Mouse (Mus musculus) limb, embryonic 14.5 days (tissue): ENCODE data around the gene Abcc9. TPM values are rescaled to one million over a fixed set of nuclear protein-coding genes. Genes with fewer than 3 reads are reported as not detected.
A peak's percentile ranks its signal among the peaks of the same experiment; 100 is the strongest.

Source experiments
- ATAC-seq: fragments of 200-750 bp; cut with Nextera tagmentation; 2 replicates; pipeline ENCODE4 v1.8.0; 2017; ENCODE audit warnings: low read depth, moderate number of reproducible peaks, moderate TSS enrichment; ENCODE audit not compliant: low FRiP score
- DNase-seq: peaks from one replicate; pipeline ENCODE4 v3.0.0-alpha.2; 2015; ENCODE audit warnings: low spot score
- H3K27ac ChIP-seq: fragments of 300-500 bp; sonication (generic); replicated peaks from 2 replicates; pipeline ENCODE4 v1.5.1; 2014; ENCODE audit warnings: low read depth, mild to moderate bottlenecking, low read length, moderate library complexity, mixed read lengths
- H3K27me3 ChIP-seq: fragments of 300-500 bp; sonication (generic); 2 replicates; pipeline ENCODE4 v1.6.1; 2014; ENCODE audit warnings: low read length, mixed read lengths; ENCODE audit not compliant: control insufficient read depth, insufficient read depth
- H3K36me3 ChIP-seq: fragments of 300-500 bp; sonication (generic); 2 replicates; pipeline ENCODE4 v1.6.1; 2014; ENCODE audit warnings: mild to moderate bottlenecking, low read length, moderate library complexity, mixed read lengths; ENCODE audit not compliant: control insufficient read depth, insufficient read depth
- H3K4me1 ChIP-seq: fragments of 300-500 bp; sonication (generic); 2 replicates; pipeline ENCODE4 v1.6.1; 2014; ENCODE audit warnings: antibody characterized with exemption, low read length, mixed read lengths; ENCODE audit not compliant: control insufficient read depth, insufficient read depth
- H3K4me2 ChIP-seq: fragments of 300-500 bp; sonication (generic); replicated peaks from 2 replicates; pipeline ENCODE4 v1.6.1; 2014; ENCODE audit warnings: low read depth, mild to moderate bottlenecking, low read length, moderate library complexity; ENCODE audit not compliant: severe bottlenecking
- H3K4me3 ChIP-seq: fragments of 300-500 bp; sonication (generic); replicated peaks from 2 replicates; pipeline ENCODE4 v1.5.1; 2014; ENCODE audit warnings: low read length
- H3K9ac ChIP-seq: fragments of 300-500 bp; sonication (generic); 2 replicates; pipeline ENCODE4 v1.6.1; 2014; ENCODE audit warnings: mild to moderate bottlenecking, low read depth, low read length, moderate library complexity; ENCODE audit not compliant: severe bottlenecking
- H3K9me3 ChIP-seq: fragments of 300-500 bp; sonication (generic); 2 replicates; pipeline ENCODE4 v1.6.1; 2016; ENCODE audit warnings: low read length; ENCODE audit not compliant: control insufficient read depth
- POLR2A ChIP-seq: fragments of 200-500 bp; IDR thresholded peaks from 2 replicates; pipeline ENCODE4 v1.8.0; 2012; ENCODE audit warnings: inconsistent platforms, mild to moderate bottlenecking, moderate library complexity, borderline replicate concordance; ENCODE audit not compliant: insufficient read depth, insufficient read length; ENCODE audit errors: extremely low read depth
- WGBS: fragments of 180-500 bp; shearing (Covaris S2); extraction: QIAGEN DNeasy Blood & Tissue Kit; methylation state at CpG from one replicate; pipeline ENCODE4 v1.1.7; 2014; 5-methylcytosine and 5-hydroxymethylcytosine counted together
- polyA plus RNA-seq, 2 experiments: library from polyadenylated mRNA; depleted of rRNA in 1 of 2; stranded (reverse) in 1 of 2; unstranded in 1 of 2; fragments of >200 nt; fragmentation: Nextera tagmentation in 1 of 2; extraction: Ambion mirVana in 1 of 2; gene quantifications; 2 replicates each; pipeline versions ENCODE4 v1.2.1 to v1.2.3; 2012 to 2014

The Abcc9 gene
- polyA plus RNA-seq (2012; rRNA removed) = 7.1 and 7.3 TPM in 2 replicates
- 2.8 and 4.0 TPM in 2 replicates for polyA plus RNA-seq (2014; fragmentation: Nextera tagmentation; extraction: Ambion mirVana)

GRCm38 (mm10) chr6:142701652-142702637 lies at the start of gene Abcc9:
Gene Abcc9 (minus strand): TSS chr6:142702315.
- peak; percentile 83 for ATAC-seq
- H3K27me3 ChIP-seq = no peaks in the 10 kb centered on the region
- H3K36me3 ChIP-seq = no peaks in the 10 kb centered on the region
- H3K4me3 ChIP-seq = peak within 1 kb of the TSS; percentile 36
- no peaks in the 10 kb centered on the region; the same call in 1 of the 2 replicates for H3K4me1 ChIP-seq
- no peak for TF ChIP-seq POLR2A
- H3K9me3 ChIP-seq = no peaks in the 10 kb centered on the region
- no peak within 1 kb of the TSS for H3K27ac ChIP-seq
- 8% methylated on average over 36 of the region's 36 CpGs for WGBS
- peak within 1 kb of the TSS; percentile 37 for H3K9ac ChIP-seq
- DNase-seq = peak; percentile 48
- peak within 1 kb of the TSS; percentile 65 for H3K4me2 ChIP-seq

GRCm38 (mm10) chr6:142751365-142751764 lies 49.2 kb upstream of the Abcc9 start:
- ATAC-seq = no peak
- no peaks in the 10 kb centered on the region for H3K36me3 ChIP-seq
- 59% methylated on average over 9 of the region's 9 CpGs for WGBS
- H3K4me1 ChIP-seq = no peaks in the 10 kb centered on the region
- H3K27me3 ChIP-seq = no peaks in the 10 kb centered on the region; the same call in 1 of the 2 replicates
- H3K9me3 ChIP-seq = no peaks in the 10 kb centered on the region
- no peak for DNase-seq
- no peak overlapping the region for H3K9ac ChIP-seq
- no peak overlapping the region for H3K4me2 ChIP-seq
- H3K27ac ChIP-seq = no peak overlapping the region
- no peak for TF ChIP-seq POLR2A
- H3K4me3 ChIP-seq = no peak overlapping the region

- Histone ChIP-seq H3K9me3 (no peaks in the 10 kb centered on the region), H3K4me3 (no peak overlapping the region), H3K9ac (no peak overlapping the region), H3K36me3 (no peaks in the 10 kb centered on the region), H3K4me2 (no peak overlapping the region), H3K4me1 (no peaks in the 10 kb centered on the region), H3K27ac (no peak overlapping the region), H3K27me3 (no peaks in the 10 kb centered on the region)
- 74% methylated on average over 8 of the region's 8 CpGs for WGBS
- no peak for ATAC-seq
- no peak for TF ChIP-seq POLR2A
- no peak for DNase-seq
Observed at GRCm38 (mm10) chr6:142748057-142748708, 46.1 kb upstream of the Abcc9 start.

- H3K9me3 ChIP-seq = no peaks in the 10 kb centered on the region
- H3K36me3 ChIP-seq = no peaks in the 10 kb centered on the region
- TF ChIP-seq POLR2A = no peak
- WGBS = 73% methylated on average over 2 of the region's 2 CpGs
- no peak overlapping the region for H3K4me2 ChIP-seq
- no peak overlapping the region for H3K27ac ChIP-seq
- no peaks in the 10 kb centered on the region for H3K27me3 ChIP-seq
- DNase-seq (no peak), ATAC-seq (no peak)
- no peaks in the 10 kb centered on the region for H3K4me1 ChIP-seq
- H3K9ac ChIP-seq = no peak overlapping the region
- H3K4me3 ChIP-seq = no peak overlapping the region
Observed at GRCm38 (mm10) chr6:142747165-142747564, 45.0 kb upstream of the Abcc9 start.

- Histone ChIP-seq H3K4me2 (no peak overlapping the region), H3K27ac (no peak overlapping the region), H3K9ac (no peak overlapping the region), H3K9me3 (no peaks in the 10 kb centered on the region), H3K27me3 (no peaks in the 10 kb centered on the region), H3K4me3 (no peak overlapping the region), H3K36me3 (no peaks in the 10 kb centered on the region), H3K4me1 (no peaks in the 10 kb centered on the region)
- TF ChIP-seq POLR2A = no peak
- DNase-seq (no peak), ATAC-seq (no peak)
- 75% methylated on average over 7 of the region's 7 CpGs for WGBS
Observed at GRCm38 (mm10) chr6:142746765-142747164, 44.6 kb upstream of the Abcc9 start.
